Comparison of ENCODE assay signal across 8 mouse cellular contexts in the genomic region with DNA sequence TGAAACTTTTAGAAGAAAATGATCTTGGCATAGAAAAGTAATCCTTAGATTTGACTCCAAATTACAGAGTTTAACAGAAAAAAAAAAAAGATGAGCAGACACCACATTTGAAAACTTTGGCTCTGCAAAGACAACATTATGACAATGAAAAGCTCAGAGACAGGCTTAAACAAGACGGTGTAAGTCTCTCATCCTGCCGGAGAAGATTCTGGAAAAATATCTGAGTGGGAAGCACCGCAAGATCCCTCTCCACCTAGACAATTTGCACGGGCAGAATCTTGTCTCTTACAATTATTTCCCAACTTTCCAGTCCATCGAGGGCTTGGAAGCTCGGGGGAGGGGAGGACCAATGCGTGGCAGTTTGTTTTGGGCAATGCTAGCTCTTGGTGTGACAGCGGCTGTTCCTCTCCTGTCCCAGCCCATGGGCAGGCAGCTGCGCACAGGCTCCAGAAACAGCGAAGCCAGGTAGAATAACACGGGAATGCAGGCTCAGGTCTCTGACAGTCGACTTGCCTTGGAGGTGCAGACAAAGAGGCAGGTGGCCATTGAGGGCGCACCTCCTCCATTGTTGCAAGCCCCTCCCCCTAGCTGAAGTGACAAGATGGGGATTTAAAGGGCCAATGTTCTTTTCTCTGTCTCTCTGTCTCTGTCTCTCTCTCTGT. TPM values are rescaled to one million over a fixed set of nuclear protein-coding genes. Genes with fewer than 3 reads are reported as not detected.
A peak's percentile ranks its signal among the peaks of the same experiment; 100 is the strongest.
DNase-seq lines count a peak whose midpoint lies in the region; ATAC-seq and TF ChIP-seq lines count a peak whose summit lies in the region.

No protein-coding gene starts in this region.

- H3K9ac ChIP-seq in embryonic facial prominence, embryonic 12.5 days = peak overlapping the region; percentile 65
- H3K9ac ChIP-seq in heart, embryonic 15.5 days = peak overlapping the region; percentile 70
- peak overlapping the region; percentile 14; the same call in 1 of the 2 replicates for H3K9ac ChIP-seq in liver, embryonic 14.5 days (replicated peaks)
- peak overlapping the region; percentile 87 for H3K9ac ChIP-seq in neural tube, embryonic 13.5 days

- no peaks in the 10 kb centered on the region for H3K36me3 ChIP-seq in embryonic facial prominence, embryonic 12.5 days
- H3K36me3 ChIP-seq in heart, embryonic 15.5 days = no peaks in the 10 kb centered on the region
- no peaks in the 10 kb centered on the region for H3K36me3 ChIP-seq in liver, embryonic 14.5 days (replicated peaks; ENCODE audit: control insufficient read depth, insufficient read depth, low read depth)
- no peaks in the 10 kb centered on the region for H3K36me3 ChIP-seq in neural tube, embryonic 13.5 days

- DNase-seq in urinary bladder, adult 18-20 months (ENCODE audit: low spot score in 2 of 2) = peak; percentile 19 to 70
- DNase-seq in urinary bladder, postnatal 10 days (ENCODE audit: low spot score) = no peak
- peak; percentile 75 for DNase-seq in kidney, postnatal 14 days
- DNase-seq in liver, embryonic 14.5 days (ENCODE audit: low read depth in 3 of 3, low spot score in 3 of 3) = no peak
- peak; percentile 71 for DNase-seq in thymus, postnatal 25 days

- no peak for ATAC-seq in embryonic facial prominence, embryonic 12.5 days (ENCODE audit: insufficient number of reproducible peaks, insufficient read depth, low FRiP score, low TSS enrichment)
- ATAC-seq in heart, embryonic 15.5 days (replicated peaks; ENCODE audit: insufficient number of reproducible peaks, insufficient read depth, low FRiP score, low read depth) = no peak
- ATAC-seq in liver, embryonic 14.5 days (ENCODE audit: insufficient read depth) = no peak
- ATAC-seq in neural tube, embryonic 13.5 days (ENCODE audit: low read depth) = peak; percentile 73; the same call in 1 of the 2 replicates

- H3K4me1 ChIP-seq in embryonic facial prominence, embryonic 12.5 days = peaks cover 6% of the 10 kb centered on the region; the same call in 1 of the 2 replicates
- H3K4me1 ChIP-seq in heart, embryonic 15.5 days (replicated peaks) = peaks cover 7% of the 10 kb centered on the region
- H3K4me1 ChIP-seq in liver, embryonic 14.5 days (replicated peaks; ENCODE audit: control insufficient read depth in 2 of 2, insufficient read depth in 2 of 2, low read length in 1 of 2) = no peaks in the 10 kb centered on the region
- H3K4me1 ChIP-seq in neural tube, embryonic 13.5 days (replicated peaks) = peaks cover 14% of the 10 kb centered on the region

- peak overlapping the region; percentile 85 for H3K27ac ChIP-seq in embryonic facial prominence, embryonic 12.5 days
- H3K27ac ChIP-seq in heart, embryonic 15.5 days = peak overlapping the region; percentile 67; the same call in 1 of the 2 replicates
- no peak overlapping the region for H3K27ac ChIP-seq in liver, embryonic 14.5 days
- H3K27ac ChIP-seq in neural tube, embryonic 13.5 days (replicated peaks) = peak overlapping the region; percentile 95

- no peak for TF ChIP-seq CTCF in liver, embryonic 14.5 days (IDR thresholded peaks at IDR 0.05; ENCODE audit: low read depth)

- WGBS in embryonic facial prominence, embryonic 12.5 days = 5% methylated on average over 13 of the region's 13 CpGs
- 6% methylated on average over 13 of the region's 13 CpGs for WGBS in heart, embryonic 15.5 days
- WGBS in liver, embryonic 14.5 days (ENCODE audit: insufficient replicate concordance) = 7% methylated on average over 13 of the region's 13 CpGs
- WGBS in neural tube, embryonic 13.5 days = 7% methylated on average over 13 of the region's 13 CpGs

- H3K9me3 ChIP-seq in embryonic facial prominence, embryonic 12.5 days = 0 out of 2 replicates have a peak, but pooled peaks cover 2% of the 10 kb centered on the region
- no peaks in the 10 kb centered on the region for H3K9me3 ChIP-seq in heart, embryonic 15.5 days (replicated peaks)
- peaks cover 2% of the 10 kb centered on the region; the same call in 1 of the 2 replicates for H3K9me3 ChIP-seq in liver, embryonic 14.5 days (ENCODE audit: control insufficient read depth, low read length)
- H3K9me3 ChIP-seq in neural tube, embryonic 13.5 days = no peaks in the 10 kb centered on the region; the same call in 1 of the 2 replicates

- peak overlapping the region; percentile 61 for H3K4me2 ChIP-seq in embryonic facial prominence, embryonic 12.5 days (replicated peaks)
- peak overlapping the region; percentile 87 for H3K4me2 ChIP-seq in heart, embryonic 15.5 days
- peak overlapping the region; percentile 55 for H3K4me2 ChIP-seq in liver, embryonic 14.5 days (ENCODE audit: low read depth)
- H3K4me2 ChIP-seq in neural tube, embryonic 13.5 days = peak overlapping the region; percentile 63

- TF ChIP-seq EP300 in liver, embryonic 14.5 days (IDR thresholded peaks at IDR 0.05; ENCODE audit: low read depth) = no peak

- no peaks in the 10 kb centered on the region for H3K27me3 ChIP-seq in embryonic facial prominence, embryonic 12.5 days
- no peaks in the 10 kb centered on the region for H3K27me3 ChIP-seq in heart, embryonic 15.5 days
- no peaks in the 10 kb centered on the region for H3K27me3 ChIP-seq in liver, embryonic 14.5 days (ENCODE audit: control insufficient read depth, insufficient read depth, low read length)
- no peaks in the 10 kb centered on the region for H3K27me3 ChIP-seq in neural tube, embryonic 13.5 days

- H3K4me3 ChIP-seq in embryonic facial prominence, embryonic 12.5 days = peak overlapping the region; percentile 49
- H3K4me3 ChIP-seq in heart, embryonic 15.5 days = peak overlapping the region; percentile 70
- H3K4me3 ChIP-seq in liver, embryonic 14.5 days (ENCODE audit: insufficient read depth in 1 of 2, low read depth in 2 of 2, low read length in 2 of 2) = peak overlapping the region; percentile 44 to 47
- H3K4me3 ChIP-seq in neural tube, embryonic 13.5 days = peak overlapping the region; percentile 52

RNA-seq across cellular contexts. Expression of gene Kmt5b, which starts 23.2 kb away (rescaled TPM):
- 42.2 TPM in 2 replicates for polyA plus RNA-seq in embryonic facial prominence, embryonic 12.5 days (2016; fragmentation: Nextera tagmentation; extraction: Ambion mirVana)
- polyA plus RNA-seq in heart, embryonic 15.5 days (2015; fragmentation: Nextera tagmentation; extraction: Ambion mirVana) = 19.6 and 20.9 TPM in 2 replicates
- polyA plus RNA-seq in liver, embryonic 14.5 days (2012; rRNA removed) = 4.1 and 6.3 TPM in 2 replicates
- 5.0 and 5.4 TPM in 2 replicates for polyA plus RNA-seq in liver, embryonic 14.5 days (2014; fragmentation: Nextera tagmentation; extraction: Ambion mirVana)
- 43.7 and 45.7 TPM in 2 replicates for polyA plus RNA-seq in neural tube, embryonic 13.5 days (2015; fragmentation: Nextera tagmentation; extraction: Ambion mirVana)

RNA-seq across cellular contexts. Expression of gene 1810055G02Rik, which starts 35.9 kb away (rescaled TPM):
- 42.0 and 44.7 TPM in 2 replicates for polyA plus RNA-seq in embryonic facial prominence, embryonic 12.5 days (2016; fragmentation: Nextera tagmentation; extraction: Ambion mirVana)
- 15.9 and 26.6 TPM in 2 replicates for polyA plus RNA-seq in heart, embryonic 15.5 days (2015; fragmentation: Nextera tagmentation; extraction: Ambion mirVana)
- 10.8 and 12.1 TPM in 2 replicates for polyA plus RNA-seq in liver, embryonic 14.5 days (2012; rRNA removed)
- polyA plus RNA-seq in liver, embryonic 14.5 days (2014; fragmentation: Nextera tagmentation; extraction: Ambion mirVana) = 10.8 and 11.0 TPM in 2 replicates
- 38.5 and 42.5 TPM in 2 replicates for polyA plus RNA-seq in neural tube, embryonic 13.5 days (2015; fragmentation: Nextera tagmentation; extraction: Ambion mirVana)

RNA-seq across cellular contexts. Expression of gene Lrp5, which starts 57.6 kb away (rescaled TPM):
- polyA plus RNA-seq in embryonic facial prominence, embryonic 12.5 days (2016; fragmentation: Nextera tagmentation; extraction: Ambion mirVana) = 7.1 and 7.9 TPM in 2 replicates
- polyA plus RNA-seq in heart, embryonic 15.5 days (2015; fragmentation: Nextera tagmentation; extraction: Ambion mirVana) = 3.0 and 4.3 TPM in 2 replicates
- 6.8 and 7.4 TPM in 2 replicates for polyA plus RNA-seq in liver, embryonic 14.5 days (2012; rRNA removed)
- 2.2 and 2.3 TPM in 2 replicates for polyA plus RNA-seq in liver, embryonic 14.5 days (2014; fragmentation: Nextera tagmentation; extraction: Ambion mirVana)
- 1.6 and 1.9 TPM in 2 replicates for polyA plus RNA-seq in neural tube, embryonic 13.5 days (2015; fragmentation: Nextera tagmentation; extraction: Ambion mirVana)

Comparison
In these comparisons a context has a peak if more than half of its experiments do, and no peak if none do; other contexts are left out.
1. DNase-seq: peak in urinary bladder, adult 18-20 months (2 of 2), kidney, postnatal 14 days (single experiment) and thymus, postnatal 25 days (single experiment); none in urinary bladder, postnatal 10 days (single experiment) and liver, embryonic 14.5 days (0 of 3).
2. H3K9ac ChIP-seq: peak in every context shown above with its lines; median percentile 87 in neural tube, embryonic 13.5 days; 70 in heart, embryonic 15.5 days; 65 in embryonic facial prominence, embryonic 12.5 days; 14 in liver, embryonic 14.5 days.
3. Peak in every context shown above with its lines, with median percentiles within 50 percentile points of each other: H3K4me2 ChIP-seq and H3K4me3 ChIP-seq.